Mouse (Mus musculus) small intestine, adult 2 months (tissue): Measurements from ENCODE around the gene Gm17174.
"Not testable (repeated sequence)": the region's sequence is repeated elsewhere in the genome, so short reads cannot be mapped to it uniquely, and the experiment has no call there.

Experiments
- CTCF ChIP-seq: fragments of 200-500 bp; IDR thresholded peaks from 2 replicates; pipeline ENCODE4 v1.5.1; 2012; ENCODE audit warnings: low read depth, mild to moderate bottlenecking, control low read depth, inconsistent platforms, low read length, moderate library complexity, mixed read lengths; ENCODE audit not compliant: insufficient replicate concordance, insufficient read length; ENCODE audit errors: extremely low read depth
- POLR2A ChIP-seq: fragments of 200-500 bp; IDR thresholded peaks from 2 replicates; pipeline ENCODE4 v1.6.1; 2012; ENCODE audit warnings: low read depth, mild to moderate bottlenecking, control low read depth, inconsistent platforms, low read length, moderate library complexity

- not testable (repeated sequence) for TF ChIP-seq POLR2A, CTCF
Measured at GRCm38 (mm10) chr14:51592039-51592438, at the start of gene Gm17174.
